Mouse (Mus musculus) MEL (cell line): ENCODE measurements around the gene Sec1. TPM values are rescaled to one million over a fixed set of nuclear protein-coding genes. Genes with fewer than 3 reads are reported as not detected.
"Not testable (repeated sequence)": the region's sequence is repeated elsewhere in the genome, so short reads cannot be mapped to it uniquely, and the experiment has no call there.

Source experiments
- DNase-seq: peaks from one replicate; pipeline ENCODE4 v3.0.0; 2011; ENCODE audit warnings: low read depth, low spot score
- H3K27ac ChIP-seq: 2 replicates; pipeline ENCODE4 v1.5.1; 2012; ENCODE audit warnings: low read depth, mild to moderate bottlenecking, control low read depth, low read length, moderate library complexity; ENCODE audit not compliant: control insufficient read depth
- H3K27me3 ChIP-seq, 2 experiments: fragments of 150-350 bp in 1 of 2; sonication (generic) in 1 of 2; 2 replicates each; pipeline ENCODE4 v1.6.1; 2012; ENCODE audit warnings: low read length in 2 of 2, mild to moderate bottlenecking in 2 of 2, improper control_type of control experiment in 1 of 2, moderate library complexity in 1 of 2; ENCODE audit not compliant: insufficient read depth in 2 of 2, control insufficient read depth in 1 of 2
- H3K36me3 ChIP-seq, 2 experiments: 2 replicates each; pipeline ENCODE4 v1.6.1; 2012 to 2014; ENCODE audit warnings: low read length in 2 of 2, improper control_type of control experiment in 1 of 2, inconsistent platforms in 1 of 2, mild to moderate bottlenecking in 1 of 2; ENCODE audit not compliant: insufficient read depth in 2 of 2, control insufficient read depth in 1 of 2
- H3K4me1 ChIP-seq, 2 experiments: fragments of 150-350 bp in 1 of 2; sonication (generic) in 1 of 2; 2 replicates each; pipeline ENCODE4 v1.6.1; 2012; ENCODE audit warnings: low read length in 2 of 2, improper control_type of control experiment in 1 of 2, mild to moderate bottlenecking in 1 of 2; ENCODE audit not compliant: insufficient read depth in 2 of 2, control insufficient read depth in 1 of 2
- H3K4me3 ChIP-seq, 2 experiments: fragments of 150-350 bp in 1 of 2; sonication (generic) in 1 of 2; 2 replicates each; pipeline ENCODE4 v1.5.1; 2012; ENCODE audit warnings: low read depth in 2 of 2, low read length in 2 of 2, mild to moderate bottlenecking in 2 of 2, moderate library complexity in 2 of 2, control low read depth in 1 of 2, improper control_type of control experiment in 1 of 2; ENCODE audit not compliant: control insufficient read depth in 1 of 2, insufficient read depth in 1 of 2
- H3K79me2 ChIP-seq: 2 replicates; pipeline ENCODE4 v1.6.1; 2012; ENCODE audit warnings: mild to moderate bottlenecking, low read length, moderate library complexity; ENCODE audit not compliant: control insufficient read depth, poor library complexity, insufficient read depth
- H3K9ac ChIP-seq: 2 replicates; pipeline ENCODE4 v1.6.1; 2012; ENCODE audit warnings: low read depth, mild to moderate bottlenecking, control low read depth, low read length, moderate library complexity; ENCODE audit not compliant: control insufficient read depth, poor library complexity, severe bottlenecking
- H3K9me3 ChIP-seq: fragments of 150-350 bp; sonication (generic); replicated peaks from 2 replicates; pipeline ENCODE4 v1.6.1; 2012; ENCODE audit warnings: mild to moderate bottlenecking, low read length, improper control_type of control experiment, moderate library complexity; ENCODE audit not compliant: insufficient read depth
- BHLHE40 ChIP-seq: IDR thresholded peaks from 2 replicates; pipeline ENCODE4 v1.6.1; 2012; ENCODE audit warnings: low read depth, mild to moderate bottlenecking, inconsistent platforms, low read length, improper control_type of control experiment, borderline replicate concordance
- ETS1 ChIP-seq: IDR thresholded peaks from 2 replicates; pipeline ENCODE4 v1.6.1; 2012; ENCODE audit warnings: low read depth, mild to moderate bottlenecking, inconsistent platforms, low read length, improper control_type of control experiment, moderate library complexity
- JUND ChIP-seq: IDR thresholded peaks from 2 replicates; pipeline ENCODE4 v1.6.1; 2011; ENCODE audit warnings: low read depth, mild to moderate bottlenecking, improper control_type of control experiment, low read length
- KAT2A ChIP-seq: conservative IDR thresholded peaks from 2 replicates; pipeline ENCODE4 v1.6.1; 2012; ENCODE audit warnings: low read depth, low read length, improper control_type of control experiment, inconsistent platforms
- MAFK ChIP-seq: IDR thresholded peaks from 2 replicates; pipeline ENCODE4 v1.6.1; 2011; ENCODE audit warnings: low read depth, mild to moderate bottlenecking, low read length, improper control_type of control experiment, borderline replicate concordance
- MAX ChIP-seq: IDR thresholded peaks from 2 replicates; pipeline ENCODE4 v1.6.1; 2011; ENCODE audit warnings: low read length, improper control_type of control experiment
- MAZ ChIP-seq: IDR thresholded peaks from 2 replicates; pipeline ENCODE4 v1.6.1; 2012; ENCODE audit warnings: low read depth, mild to moderate bottlenecking, inconsistent platforms, low read length, improper control_type of control experiment
- MEF2A ChIP-seq: IDR thresholded peaks from 2 replicates; pipeline ENCODE4 v1.6.1; 2014; ENCODE audit warnings: low read depth, mild to moderate bottlenecking, inconsistent platforms, low read length, improper control_type of control experiment; ENCODE audit not compliant: poor library complexity, insufficient replicate concordance, severe bottlenecking; ENCODE audit errors: extremely low read depth
- MYC ChIP-seq: IDR thresholded peaks from 2 replicates; pipeline ENCODE4 v1.6.1; 2011; ENCODE audit warnings: low read depth, mild to moderate bottlenecking, low read length, improper control_type of control experiment, moderate library complexity
- POLR2A ChIP-seq, 2 experiments: IDR thresholded peaks; 2 replicates each; pipeline ENCODE4 v1.6.1; 2011 to 2012; ENCODE audit warnings: low read length in 2 of 2, mild to moderate bottlenecking in 2 of 2, control low read depth in 1 of 2, improper control_type of control experiment in 1 of 2, low read depth in 1 of 2, moderate library complexity in 1 of 2; ENCODE audit not compliant: control insufficient read depth in 1 of 2, insufficient read depth in 1 of 2, poor library complexity in 1 of 2
- POLR2AphosphoS2 ChIP-seq: IDR thresholded peaks from 2 replicates; pipeline ENCODE4 v1.6.1; 2011; ENCODE audit warnings: low read length, improper control_type of control experiment
- POLR2AphosphoS5 ChIP-seq: IDR thresholded peaks from 2 replicates; pipeline ENCODE4 v1.6.1; 2012; ENCODE audit warnings: low read depth, borderline replicate concordance, mild to moderate bottlenecking, inconsistent platforms, low read length, moderate library complexity, mixed read lengths
- USF1 ChIP-seq: IDR thresholded peaks from 2 replicates; pipeline ENCODE4 v1.6.1; 2014; ENCODE audit warnings: low read depth, mild to moderate bottlenecking, inconsistent platforms, low read length, improper control_type of control experiment, moderate library complexity
- ZKSCAN1 ChIP-seq: IDR thresholded peaks from 2 replicates; pipeline ENCODE4 v1.6.1; 2012; ENCODE audit warnings: low read depth, mild to moderate bottlenecking, inconsistent platforms, low read length, improper control_type of control experiment, moderate library complexity
- polyA plus RNA-seq, 2 experiments: library from polyadenylated mRNA; stranded (reverse) in 1 of 2; unstranded in 1 of 2; fragments of >175 nt in 1 of 2; fragments of >200 nt in 1 of 2; gene quantifications; 2 replicates each; pipeline versions ENCODE4 v1.2.1 to v1.2.4; 2012; ENCODE audit warnings: low replicate concordance in 2 of 2, low read depth in 1 of 2; ENCODE audit not compliant: insufficient read length in 2 of 2, insufficient read depth in 1 of 2, missing spikeins in 1 of 2
- total RNA-seq: library from RNA; depleted of rRNA; stranded (reverse); fragments of 300-350 nt; gene quantifications from 2 replicates; pipeline ENCODE4 v1.2.3, GENCODE M21; 2012

Sec1 gene
- total and polyA plus RNA-seq, 3 experiments: not detected

DNA sequence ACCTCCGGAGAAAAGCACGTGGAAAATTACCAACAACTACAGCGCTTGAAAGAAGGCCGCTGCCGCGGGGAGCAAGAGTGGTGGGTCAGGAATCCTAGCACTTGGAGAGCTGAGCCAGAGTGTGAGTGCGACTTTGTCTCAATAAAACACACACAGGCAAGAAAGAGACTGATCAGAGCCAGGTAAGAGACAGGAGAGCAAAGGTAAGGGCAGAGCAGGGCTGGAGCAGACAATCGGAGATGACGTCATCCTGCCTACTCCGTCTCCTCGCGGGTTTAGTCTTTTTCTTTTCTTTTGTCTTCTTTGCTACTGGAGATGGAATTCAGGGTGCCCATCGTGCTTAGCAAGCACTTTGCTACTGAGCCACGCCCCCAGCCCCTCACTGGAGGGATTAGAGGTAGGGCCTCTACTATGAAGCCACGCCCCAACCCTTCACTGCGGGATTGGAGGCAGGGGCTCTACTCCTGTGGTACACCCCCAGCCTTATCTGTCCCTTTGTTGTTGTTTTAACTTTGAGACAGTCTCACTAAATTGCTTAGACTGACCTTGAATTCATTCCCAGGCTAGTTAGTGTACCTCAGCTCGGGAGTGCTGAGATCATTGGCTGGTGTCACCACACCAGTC is 39.7 kb downstream of the Sec1 start:
- Histone ChIP-seq H3K27ac (no peak overlapping the region), H3K9me3 (no peaks in the 10 kb centered on the region), H3K4me3 (no peak overlapping the region), H3K4me1 (no peaks in the 10 kb centered on the region), H3K9ac (no peak overlapping the region), H3K36me3 (no peaks in the 10 kb centered on the region), H3K79me2 (no peaks in the 10 kb centered on the region), H3K27me3 (peaks cover 0 to 3% of the 10 kb centered on the region in 2 experiments; a peak in 2 of 4 replicates)
- no peak for DNase-seq
- no peak for TF ChIP-seq ZKSCAN1
- no peak for TF ChIP-seq MAX
- TF ChIP-seq MEF2A: no peak
- TF ChIP-seq MAZ: no peak
- TF ChIP-seq MAFK: no peak
- TF ChIP-seq POLR2AphosphoS2: no peak
- TF ChIP-seq USF1: no peak
- no peak for TF ChIP-seq MYC
- TF ChIP-seq BHLHE40: no peak
- no peak for TF ChIP-seq ETS1

DNA sequence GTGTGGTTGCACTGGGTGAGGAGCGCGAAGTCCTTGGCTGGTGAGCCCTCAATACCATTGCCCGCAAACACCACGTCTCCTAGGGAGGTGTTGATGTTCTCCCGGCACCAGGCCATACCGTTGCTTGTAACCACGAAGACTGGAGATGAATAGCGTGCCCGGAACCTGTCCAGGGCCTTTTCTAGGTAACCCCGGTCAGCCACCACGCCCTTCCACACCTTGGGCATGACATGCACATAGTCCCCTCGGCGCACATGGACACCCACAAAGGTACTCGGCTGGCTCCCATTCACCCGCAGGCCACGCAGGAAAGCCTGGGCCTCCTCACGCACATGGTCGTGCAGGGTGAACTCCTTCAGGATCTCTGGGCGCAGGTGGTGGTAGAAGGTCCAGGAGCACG is 43.7 kb downstream of the Sec1 start:
- not testable (repeated sequence) for H3K79me2 ChIP-seq, H3K4me1 ChIP-seq, H3K9me3 ChIP-seq, H3K36me3 ChIP-seq, H3K27me3 ChIP-seq, H3K4me3 ChIP-seq, H3K9ac ChIP-seq, DNase-seq, H3K27ac ChIP-seq

DNA sequence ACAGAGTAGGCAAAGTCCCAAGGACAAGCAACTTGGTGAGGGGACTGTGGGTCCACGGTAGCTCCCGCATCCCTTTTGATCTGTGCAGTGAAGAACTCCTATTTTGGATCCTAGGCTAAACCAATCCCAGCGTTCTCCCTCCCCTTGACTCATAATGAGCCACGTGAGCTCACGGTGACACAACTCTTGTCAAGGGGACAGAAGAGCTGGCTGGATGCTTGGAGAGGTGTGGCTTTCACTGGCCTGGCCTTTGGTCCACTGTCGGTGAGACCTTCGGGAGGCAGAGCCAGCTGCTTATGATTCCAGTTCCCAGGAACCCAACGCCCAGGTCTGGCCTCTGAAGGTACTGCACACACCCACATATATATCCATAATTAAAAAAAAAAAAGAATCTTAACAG is 44.9 kb downstream of the Sec1 start:
- no peak for DNase-seq

More for the DNA sequence above, 44.9 kb downstream of the Sec1 start:
- Histone ChIP-seq H3K36me3 (no peaks in the 10 kb centered on the region), H3K79me2 (no peaks in the 10 kb centered on the region), H3K4me1 (no peaks in the 10 kb centered on the region), H3K27ac (no peak overlapping the region)
- no peak for TF ChIP-seq USF1
- TF ChIP-seq POLR2AphosphoS5: no peak
- no peak for TF ChIP-seq JUND
- TF ChIP-seq MAX: no peak
- TF ChIP-seq MAZ: no peak
- TF ChIP-seq POLR2A (IDR thresholded peaks at IDR 0.05; ENCODE audit: control insufficient read depth in 1 of 2, insufficient read depth in 1 of 2, low read depth in 1 of 2, low read length in 2 of 2, poor library complexity in 1 of 2): no peak
- TF ChIP-seq KAT2A: no peak
- TF ChIP-seq, all 39 proteins: peak for 0
- no peak overlapping the region for H3K9ac ChIP-seq
- peaks cover 0 to 1% of the 10 kb centered on the region in 2 experiments; a peak in 1 of 4 replicates for H3K27me3 ChIP-seq
- H3K9me3 ChIP-seq: no peaks in the 10 kb centered on the region
- no peak overlapping the region for H3K4me3 ChIP-seq
